Mouse (Mus musculus) cerebellum, postnatal 36 days (tissue): Measurements from ENCODE around the gene Klc2.
"Not testable (repeated sequence)": the region's sequence is repeated elsewhere in the genome, so short reads cannot be mapped to it uniquely, and the experiment has no call there.

Experiments used
- DNase-seq, 2 experiments: peaks; one replicate each; pipeline ENCODE4 v3.0.0; 2021 to 2022; ENCODE audit warnings: mixed read lengths in 2 of 2

Klc2 gene

DNA sequence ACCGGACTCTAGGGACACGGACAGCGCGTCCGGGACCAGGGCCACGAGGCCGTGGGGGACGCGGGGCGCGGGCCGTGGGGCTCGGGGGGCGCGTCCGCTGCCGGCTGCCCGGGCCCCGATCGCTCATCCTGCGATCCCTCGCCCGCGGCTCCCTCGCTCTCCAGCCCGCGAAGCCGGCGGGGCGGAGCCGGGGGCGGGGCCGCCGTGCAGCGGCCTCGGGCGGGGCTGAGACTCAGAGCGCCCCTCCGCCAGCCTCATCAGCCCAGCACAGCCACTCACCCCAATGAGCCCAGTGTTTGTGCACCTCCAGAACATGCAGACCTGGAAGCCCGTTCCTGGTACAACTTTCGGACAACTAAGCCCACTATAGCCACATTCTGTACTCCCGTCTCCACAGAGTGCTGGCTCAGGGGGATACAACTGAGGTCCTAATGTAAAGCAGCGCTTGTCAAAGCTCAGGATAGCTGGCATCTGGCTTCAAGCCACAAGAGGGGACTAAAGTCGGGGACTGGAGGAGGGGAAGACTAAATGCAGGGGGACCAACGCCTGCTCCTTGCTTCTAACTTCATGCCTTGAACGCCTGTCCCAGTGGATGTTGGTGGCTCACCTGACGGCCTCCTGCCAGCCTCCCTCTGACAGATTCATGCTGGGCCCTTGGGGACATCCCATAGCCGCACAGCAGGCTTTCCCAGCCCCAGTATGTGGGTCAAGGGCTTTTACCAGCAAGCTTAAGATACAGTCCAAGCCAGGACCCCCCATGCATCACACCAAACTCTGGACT, 19.8 kb downstream of the Klc2 start, which contains the start of gene Cnih2:
Gene Cnih2 (minus strand): TSS at position 159 of the 781 bp plus-strand sequence.
- DNase-seq: peak; percentile 63 to 78

GRCm38 (mm10) chr19:5097521-5098362, 20.6 kb downstream of the Klc2 start:
- no peak for DNase-seq

DNA sequence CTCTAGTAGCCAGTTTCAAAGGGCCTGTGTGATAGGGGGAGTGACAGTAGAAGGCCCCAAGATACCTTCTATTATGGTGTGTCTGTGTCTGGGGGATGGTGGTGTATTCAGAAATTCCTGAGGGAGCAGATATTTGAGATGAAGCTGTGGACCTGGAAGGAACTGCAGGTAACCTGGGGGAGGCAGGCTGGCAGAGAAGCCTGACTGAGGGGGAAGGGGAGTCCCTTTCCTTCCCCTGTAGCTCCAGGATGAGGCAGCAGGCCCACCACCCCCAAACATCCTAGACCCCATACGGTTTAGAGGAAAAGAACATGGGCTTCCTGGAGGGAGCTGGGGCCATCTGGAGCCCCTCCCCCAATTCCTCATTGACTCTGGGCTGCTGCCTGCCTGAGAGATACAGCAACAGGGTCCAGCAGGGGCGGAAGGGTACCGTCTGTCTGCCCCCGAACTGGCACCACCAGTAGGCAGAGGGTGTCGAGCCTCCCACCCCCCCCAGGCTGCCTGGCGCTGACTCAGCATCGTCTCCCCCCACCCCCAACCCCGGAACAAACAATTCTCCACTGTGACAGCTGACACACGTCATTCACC, 22.4 kb downstream of the Klc2 start:
- no peak for DNase-seq

DNA sequence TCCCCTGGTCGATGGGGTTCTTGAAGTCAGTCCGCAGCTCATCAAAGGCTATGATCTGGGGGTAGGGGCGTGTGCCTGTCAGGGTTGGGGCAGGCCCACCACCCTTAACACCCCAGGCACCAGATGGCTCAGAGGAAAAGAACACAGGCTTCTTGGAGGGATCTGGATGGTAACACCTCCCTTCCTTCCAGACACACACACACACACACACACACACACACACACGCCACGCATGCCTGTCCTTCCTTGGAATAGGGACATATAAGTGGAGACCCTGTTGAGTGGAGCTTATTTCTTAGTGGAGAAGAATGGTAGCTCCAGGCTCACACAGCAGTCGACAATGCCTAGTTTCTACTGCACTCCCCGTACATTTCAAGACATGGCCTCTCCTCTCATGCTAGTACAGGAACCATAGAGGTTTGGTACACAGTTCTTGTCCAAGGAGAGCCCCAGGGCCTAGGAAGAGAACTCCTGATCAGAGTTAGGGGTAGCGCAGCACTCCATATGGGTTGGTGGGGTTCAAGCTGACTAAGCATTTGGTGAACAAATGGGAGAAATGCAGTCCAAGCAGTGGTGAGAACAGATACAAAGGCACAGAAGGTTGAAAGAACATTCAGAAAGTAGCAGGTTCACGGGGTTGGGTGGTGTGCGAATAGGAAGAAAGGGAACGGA, 23.5 kb downstream of the Klc2 start:
- DNase-seq: peak in 1 of 2 experiments; percentile 20

DNA sequence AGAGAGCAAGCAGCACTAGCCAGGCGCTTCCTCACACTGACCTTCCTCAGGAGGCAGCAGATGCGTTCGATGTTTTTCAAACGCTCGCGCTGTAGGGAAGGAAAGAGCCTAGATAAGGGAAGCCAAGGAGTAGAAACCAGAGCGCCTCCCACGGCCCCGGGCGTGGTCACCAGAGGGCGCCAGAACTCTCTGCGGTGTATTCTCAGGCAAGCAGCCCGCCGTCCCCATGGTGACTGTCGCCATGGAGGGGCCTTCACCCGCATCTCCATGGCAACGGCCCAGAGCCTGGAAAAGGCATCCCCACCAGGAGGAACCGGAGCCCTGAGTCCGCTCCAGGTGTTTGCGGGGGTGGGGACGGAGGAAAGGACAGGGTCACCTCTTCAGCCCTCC, 24.1 kb downstream of the Klc2 start:
- peak; percentile 97 to 98 for DNase-seq

DNA sequence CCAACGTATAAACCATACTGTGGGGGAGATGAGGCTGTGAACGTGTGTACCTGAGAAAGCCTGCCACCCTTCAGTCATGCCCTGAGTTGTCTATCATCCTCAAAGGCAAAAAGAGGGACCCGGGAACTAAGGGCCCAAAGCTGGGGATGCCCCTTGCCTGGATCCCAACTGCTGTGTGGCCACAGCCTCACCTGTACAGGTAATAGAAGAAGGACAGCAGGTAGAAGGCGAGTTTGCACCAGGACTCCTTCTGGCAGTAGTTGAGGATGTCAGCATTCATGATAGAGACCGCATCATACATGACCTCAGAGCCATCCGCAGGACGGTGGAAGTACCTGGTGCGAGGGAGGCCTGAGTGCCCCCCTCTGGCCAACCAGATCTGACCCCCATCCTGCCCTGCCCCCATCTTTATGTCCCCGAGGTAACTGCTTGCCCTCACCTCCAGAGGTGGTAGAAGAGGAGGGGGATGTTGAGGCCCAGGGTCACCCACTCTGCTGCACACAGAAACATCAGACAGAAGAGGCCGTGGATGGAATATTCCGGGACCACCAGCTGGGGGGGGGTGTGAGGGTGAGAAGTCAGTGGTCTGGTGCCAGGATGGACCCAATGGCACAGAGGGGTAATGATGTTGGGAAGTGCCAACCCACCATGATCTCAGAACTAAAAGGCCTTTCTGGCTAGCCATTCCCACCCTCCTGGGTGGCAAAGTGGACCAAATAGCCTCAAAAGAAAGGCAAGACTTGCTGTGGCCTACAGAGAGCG, 24.7 kb downstream of the Klc2 start:
- no peak for DNase-seq

DNA sequence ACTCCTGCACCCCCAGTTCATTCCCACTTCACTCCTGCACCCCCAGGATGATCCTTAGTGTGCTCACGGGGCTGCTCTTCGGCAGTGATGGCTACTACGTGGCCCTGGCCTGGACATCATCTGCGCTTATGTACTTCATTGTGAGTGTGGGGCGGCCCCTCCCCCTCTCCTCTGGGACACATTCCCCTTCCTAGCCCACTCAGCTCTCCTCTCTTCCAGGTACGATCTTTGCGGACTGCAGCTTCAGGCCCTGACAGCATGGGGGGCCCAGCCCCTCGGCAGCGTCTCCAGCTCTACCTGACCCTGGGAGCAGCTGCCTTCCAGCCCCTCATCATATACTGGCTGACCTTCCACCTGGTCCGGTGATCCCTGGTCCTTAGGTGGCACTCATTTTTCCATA, 26.3 kb downstream of the Klc2 start:
- DNase-seq: no peak

DNA sequence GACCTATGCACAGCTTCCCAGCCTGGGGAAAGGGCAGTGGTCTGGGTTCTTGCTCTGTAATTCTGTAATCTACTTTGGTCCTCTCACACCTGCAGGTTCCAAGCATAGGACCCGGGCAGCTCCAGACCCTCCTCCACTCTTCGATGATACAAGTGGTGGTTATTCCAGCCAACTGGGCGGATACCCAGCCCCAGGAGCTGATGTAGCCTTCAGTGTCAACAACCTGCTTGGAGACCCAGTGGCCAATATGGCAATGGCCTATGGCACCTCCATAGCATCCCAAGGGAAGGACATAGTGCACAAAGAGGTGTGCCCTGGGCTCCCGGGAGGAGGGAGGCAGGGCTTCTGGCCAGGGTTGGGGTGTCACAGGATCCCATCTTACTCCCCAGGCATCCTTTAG, 29.0 kb downstream of the Klc2 start:
- DNase-seq: no peak

- peak; percentile 89 to 94 for DNase-seq
Measured at GRCm38 (mm10) chr19:5087884-5088728, 30.3 kb downstream of the Klc2 start, which contains the start of gene Yif1a. TSS of gene Yif1a (plus strand) at chr19:5088538.

GRCm38 (mm10) chr19:5086533-5086932, 31.8 kb downstream of the Klc2 start:
- not testable (repeated sequence) for DNase-seq

DNA sequence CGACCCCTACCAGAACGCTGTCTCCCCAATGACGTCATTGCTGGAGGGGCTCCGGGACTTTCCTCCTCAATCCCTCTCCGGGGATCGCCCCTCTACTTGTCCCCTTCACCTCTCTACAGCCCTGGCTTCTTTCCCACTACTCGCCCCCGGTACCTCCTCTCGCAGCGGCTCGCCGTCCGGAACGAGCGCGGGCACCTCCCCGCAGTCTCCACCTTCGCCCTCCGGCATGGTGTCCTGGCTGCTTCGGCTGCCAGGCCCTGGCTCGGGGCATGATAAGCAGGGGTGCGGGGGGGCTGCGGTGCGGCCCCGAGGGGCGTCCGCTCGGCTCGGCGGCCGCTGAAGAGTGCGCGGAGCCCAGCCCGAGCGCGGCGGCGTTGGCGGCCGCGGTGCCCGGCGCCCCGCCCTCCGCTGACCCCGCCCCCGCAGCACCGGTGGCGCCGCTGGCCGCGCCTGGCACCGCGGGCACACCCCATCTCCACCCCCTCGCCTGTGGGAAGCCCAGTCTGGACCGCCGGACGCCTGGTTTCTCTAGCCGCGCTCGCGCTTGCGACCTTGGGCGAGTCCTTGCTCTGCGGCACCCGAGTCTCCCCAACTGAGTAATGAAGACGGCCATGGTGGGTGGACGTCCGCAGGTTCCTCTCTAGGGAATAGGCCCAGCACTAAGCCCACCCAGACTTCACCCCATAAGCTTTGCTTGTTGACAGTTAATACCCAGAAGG, 33.1 kb downstream of the Klc2 start, which contains the start of gene Tmem151a:
Gene Tmem151a (minus strand): TSS at position 387 of the 719 bp plus-strand sequence.
- DNase-seq: peak; percentile 63 to 75

DNA sequence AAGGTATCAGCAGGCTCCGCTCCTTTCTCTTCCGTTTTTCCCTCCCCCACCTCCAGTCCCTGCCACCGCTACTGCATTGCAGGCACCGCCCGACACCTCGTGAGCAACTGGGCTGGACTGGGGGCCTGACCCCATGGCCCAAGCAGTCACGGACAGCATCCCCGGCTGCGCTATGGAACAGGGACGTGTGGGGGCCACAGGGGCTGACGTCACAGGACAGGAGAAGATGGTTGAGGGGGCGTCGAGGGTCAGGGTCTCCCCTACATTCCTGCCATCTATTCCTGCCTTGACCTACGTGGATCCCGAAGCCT, 33.6 kb downstream of the Klc2 start:
- DNase-seq: peak in 1 of 2 experiments; percentile 49

DNA sequence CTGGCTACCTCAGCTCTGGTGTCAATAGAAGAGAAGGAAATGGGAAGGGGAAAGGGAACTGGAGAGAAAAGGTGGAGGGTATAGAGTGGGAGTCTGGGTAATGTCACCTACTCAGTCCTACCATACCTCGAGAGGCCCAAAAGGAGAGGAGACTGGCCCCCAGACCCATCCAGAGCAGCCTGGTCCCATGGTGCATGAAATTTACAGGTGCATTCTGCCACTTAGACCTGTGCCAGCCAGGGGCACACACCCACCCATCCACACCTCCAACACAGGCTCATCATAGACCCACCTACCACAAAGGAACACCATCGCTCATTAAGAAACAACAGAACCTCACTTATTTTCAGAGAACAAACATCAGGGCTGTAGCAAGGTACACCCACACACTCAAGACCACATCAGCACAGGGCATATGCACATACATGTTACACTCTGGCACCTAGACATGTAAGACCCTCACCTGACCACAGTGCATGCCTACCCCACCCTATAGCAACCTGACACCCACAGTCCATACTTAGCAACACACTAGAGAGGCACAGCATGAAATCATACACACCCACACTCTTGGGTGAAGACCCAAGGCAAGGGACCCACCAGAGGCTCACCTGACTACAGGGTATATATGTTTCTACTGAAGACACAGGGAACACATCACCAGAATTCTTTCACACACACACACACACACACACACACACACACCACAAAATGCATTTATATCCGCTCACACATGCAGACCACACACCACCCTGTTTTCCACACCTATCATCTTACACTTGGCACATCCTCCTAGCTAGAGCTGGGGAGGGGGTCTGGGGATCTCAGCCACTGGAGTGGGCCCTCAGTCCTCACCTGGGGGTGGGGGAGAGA, 34.2 kb downstream of the Klc2 start:
- peak in 1 of 2 experiments; percentile 16 for DNase-seq

DNA sequence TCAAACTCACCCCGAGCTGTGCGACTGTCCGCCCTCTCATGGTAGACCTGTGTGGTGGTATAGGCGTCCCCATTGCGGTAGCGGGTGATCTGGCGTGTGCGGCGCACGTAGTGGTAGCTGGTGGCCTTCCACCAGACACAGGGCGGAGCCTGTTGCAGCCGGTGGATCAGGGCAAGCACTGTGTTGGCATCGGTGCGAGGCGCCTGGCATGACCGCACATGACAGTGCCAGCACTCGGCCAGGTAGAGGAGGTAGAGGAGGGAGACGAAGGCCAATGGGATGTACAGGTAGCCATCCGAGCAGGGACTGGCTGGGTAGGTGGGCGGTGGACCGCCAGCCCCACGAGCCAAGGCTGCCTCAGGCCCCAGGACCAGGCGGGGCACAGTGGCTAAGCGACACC, 35.8 kb downstream of the Klc2 start:
- DNase-seq: peak in 1 of 2 experiments; percentile 22

DNA sequence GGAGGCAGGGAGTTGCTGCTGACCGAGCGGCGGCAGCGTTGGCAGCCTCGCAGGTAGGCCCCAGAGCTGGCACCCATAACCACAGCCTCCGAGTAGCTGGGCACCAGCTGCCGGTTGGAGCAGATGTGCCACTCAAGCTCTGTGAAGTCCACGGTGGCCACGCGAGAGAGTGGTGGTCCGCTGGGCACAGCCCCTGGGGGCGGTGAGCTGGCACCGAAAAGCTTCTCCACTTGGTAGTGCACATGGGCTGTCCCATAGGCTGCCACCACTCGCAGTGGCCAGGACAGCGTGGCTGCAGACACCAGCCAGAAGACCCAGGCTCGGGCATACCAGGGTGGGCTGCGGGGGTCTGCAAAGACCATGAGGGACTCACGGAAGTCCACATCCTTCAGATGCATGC, 36.4 kb downstream of the Klc2 start:
- DNase-seq: no peak

DNA sequence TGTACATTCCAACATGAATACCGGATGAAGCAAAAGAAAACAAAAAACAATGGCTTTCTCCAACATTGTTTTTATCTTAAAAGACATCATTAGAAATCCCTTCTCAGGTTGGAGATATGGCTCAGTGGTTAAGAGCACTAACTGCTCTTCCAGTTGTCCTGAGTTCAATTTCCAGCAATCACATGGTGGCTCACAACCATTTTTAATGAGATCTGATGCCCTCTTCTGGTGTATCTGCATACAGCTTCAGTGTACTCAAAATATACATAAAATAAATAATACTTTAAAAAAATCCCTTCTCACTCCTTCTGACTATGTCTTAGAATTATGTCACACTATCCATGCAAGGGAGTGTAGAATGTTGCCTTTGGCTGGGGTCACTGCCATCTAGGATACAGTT, 39.1 kb downstream of the Klc2 start:
- DNase-seq: no peak

- DNase-seq: no peak
Measured at GRCm38 (mm10) chr19:5073518-5073917, 44.8 kb downstream of the Klc2 start.

- peak; percentile 65 to 66 for DNase-seq
Measured at GRCm38 (mm10) chr19:5073028-5073427, 45.3 kb downstream of the Klc2 start.

DNA sequence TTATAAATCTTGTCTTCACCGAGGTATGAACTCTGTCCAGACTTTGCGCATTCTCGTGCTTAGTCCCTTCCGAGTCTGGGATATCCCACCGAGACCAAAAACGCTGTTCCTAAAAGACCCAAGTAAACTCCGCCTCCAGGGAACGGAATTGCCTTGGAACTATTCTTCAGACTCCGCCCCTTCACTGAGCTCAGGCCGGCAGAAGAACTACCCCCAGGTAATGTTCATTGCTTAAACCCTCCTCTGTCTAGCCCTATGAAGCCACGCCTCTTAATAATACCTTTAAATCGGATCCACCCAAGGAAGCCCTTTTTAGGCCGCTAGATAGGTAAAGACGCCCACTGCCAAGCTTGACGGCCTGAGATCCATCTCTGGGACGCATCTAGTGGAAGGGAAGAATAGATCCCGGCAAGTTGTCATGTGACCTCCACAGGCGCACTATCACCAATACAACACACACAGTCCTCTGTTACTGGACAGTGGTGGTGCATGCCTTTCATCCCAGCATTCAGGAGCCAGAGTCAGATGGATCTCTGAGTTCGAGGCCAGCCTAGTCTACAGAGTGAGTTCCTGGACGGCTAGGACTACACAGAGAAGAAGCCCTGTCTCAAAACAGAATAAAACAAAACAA, 45.9 kb downstream of the Klc2 start:
- no peak for DNase-seq
